Mouse (Mus musculus) adrenal gland, postnatal 14 days (tissue): ENCODE measurements around the gene Kdelr3. TPM values are rescaled to one million over a fixed set of nuclear protein-coding genes. Genes with fewer than 3 reads are reported as not detected.

Experiments
- DNase-seq: peaks from one replicate; pipeline ENCODE4 v3.0.0; 2021; ENCODE audit warnings: mixed read lengths
- microRNA-seq, 2 experiments: library from miRNA; unstranded; fragments of <30 nt; microRNA quantifications; one replicate each; pipeline ENCODE4 v1.2.0; 2021
- total RNA-seq: library from RNA; stranded (reverse); gene quantifications from 2 replicates; pipeline ENCODE4 v1.2.3, GENCODE M21; 2021

Kdelr3 gene
- total RNA-seq, 1 experiment from 2014 or later: 7.3 TPM

DNA sequence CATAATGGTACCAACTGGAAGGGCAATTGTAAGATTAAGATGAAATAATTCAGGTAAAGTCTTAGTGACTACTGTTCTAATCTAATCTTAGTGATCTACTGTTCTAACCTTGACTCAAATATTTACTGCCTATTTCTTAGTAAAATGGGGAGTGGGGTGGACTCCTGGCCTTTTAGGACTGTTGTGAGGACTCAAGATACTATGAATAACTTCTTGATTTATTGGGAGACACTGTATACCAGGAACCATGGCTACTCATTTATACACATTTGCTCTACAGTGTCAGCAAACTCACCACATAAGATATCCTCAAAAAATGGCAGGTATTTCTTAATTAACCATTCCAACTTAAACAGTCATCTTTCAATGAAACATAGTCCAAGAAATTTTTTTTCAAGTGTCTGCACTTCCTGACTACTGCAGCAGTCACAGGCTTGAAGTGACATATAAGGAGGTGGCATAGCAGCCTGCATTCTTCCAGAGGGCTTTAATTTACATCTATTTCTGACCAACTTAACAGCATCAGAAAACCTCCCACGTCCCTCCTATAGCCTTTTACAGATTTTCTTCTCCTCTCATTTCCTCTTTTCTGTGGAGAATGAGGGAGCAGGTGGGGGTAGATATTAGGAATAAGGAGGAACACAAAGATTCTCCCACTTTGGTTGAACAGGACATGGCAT lies 59.5 kb downstream of the Kdelr3 start:
- DNase-seq: no peak

DNA sequence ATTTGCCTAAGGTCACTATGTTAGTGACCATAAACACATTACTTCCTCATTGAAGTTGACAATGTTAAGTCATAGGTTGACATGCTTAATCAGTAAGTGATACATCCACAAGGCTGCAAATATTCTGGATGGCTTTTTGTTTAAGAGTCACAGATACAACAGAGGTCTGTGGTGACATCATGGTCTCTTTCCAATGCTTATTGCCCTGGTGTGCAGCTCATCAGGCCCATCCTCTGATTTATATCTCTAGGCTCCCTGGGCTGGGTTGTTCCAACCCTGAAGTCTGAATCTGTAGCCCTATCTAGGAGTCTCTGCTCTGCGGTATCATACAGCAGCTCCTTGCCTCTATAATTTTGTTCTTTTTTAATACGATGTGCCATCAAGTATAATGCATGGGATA lies 60.7 kb downstream of the Kdelr3 start:
- DNase-seq: no peak

Small RNA genes within 50 kb of the gene (microRNA-seq; reads per million reads assigned to microRNA genes)
- gene Gm44302: 0 reads per million in 2 experiments

Other genes starting within 250 kb of the Kdelr3 start
- gene Baiap2l2, start 230.9 kb upstream of the Kdelr3 start, total RNA-seq: 0.30 TPM in 1 of 2 replicates, not detected in the other
- gene Pla2g6, start 188.0 kb upstream of the Kdelr3 start, total RNA-seq: 22.1 and 26.0 TPM in 2 replicates
- gene Maff, start 169.8 kb upstream of the Kdelr3 start, total RNA-seq: 6.2 and 7.4 TPM in 2 replicates
- gene Tmem184b, start 112.8 kb upstream of the Kdelr3 start, total RNA-seq: 45.2 and 48.0 TPM in 2 replicates
- gene Csnk1e, start 60.8 kb upstream of the Kdelr3 start, total RNA-seq: 66.7 and 85.8 TPM in 2 replicates
- 0.19 and 0.23 TPM in 2 replicates for gene Kcnj4, start 11.2 kb upstream of the Kdelr3 start, total RNA-seq
- 281 and 315 TPM in 2 replicates for gene Ddx17, start 30.3 kb downstream of the Kdelr3 start, total RNA-seq
- 3.1 TPM in 2 replicates for gene Dmc1, start 88.7 kb downstream of the Kdelr3 start, total RNA-seq
- gene Fam227a, start 142.5 kb downstream of the Kdelr3 start, total RNA-seq: 2.6 and 4.8 TPM in 2 replicates
- 21.9 and 24.8 TPM in 2 replicates for gene Cby1, start 142.8 kb downstream of the Kdelr3 start, total RNA-seq
- 116 and 120 TPM in 2 replicates for gene Tomm22, start 154.4 kb downstream of the Kdelr3 start, total RNA-seq
- 38.0 and 43.9 TPM in 2 replicates for gene Josd1, start 171.5 kb downstream of the Kdelr3 start, total RNA-seq
- gene Gtpbp1, start 174.4 kb downstream of the Kdelr3 start, total RNA-seq: 26.1 and 35.8 TPM in 2 replicates
- 61.1 and 78.0 TPM in 2 replicates for gene Sun2, start 226.1 kb downstream of the Kdelr3 start, total RNA-seq